Mouse (Mus musculus): Measurements from ENCODE around the gene Aurkc. TPM values are rescaled to one million over a fixed set of nuclear protein-coding genes. Genes with fewer than 3 reads are reported as not detected.
"Not testable (repeated sequence)": the region's sequence is repeated elsewhere in the genome, so short reads cannot be mapped to it uniquely, and the experiment has no call there.

The Aurkc gene
- not detected in 2 replicates for polyA plus RNA-seq (2015; fragmentation: Nextera tagmentation; extraction: Ambion mirVana)

GRCm38 (mm10) chr7:6995251-6995650 lies at the start of gene Aurkc:
Aurkc (plus strand) TSS chr7:6995300.
- H3K27ac ChIP-seq (replicated peaks); H3K9ac ChIP-seq; H3K36me3 ChIP-seq (replicated peaks); H3K4me2 ChIP-seq; ATAC-seq (ENCODE audit: insufficient read depth); H3K4me1 ChIP-seq (replicated peaks); H3K27me3 ChIP-seq; H3K4me3 ChIP-seq (replicated peaks); H3K9me3 ChIP-seq (replicated peaks): not testable (repeated sequence)
- 63% methylated on average over 11 of the region's 11 CpGs for WGBS (ENCODE audit: insufficient replicate concordance)

GRCm38 (mm10) chr7:6948061-6948460 lies 47.0 kb upstream of the Aurkc start:
- H3K4me3 ChIP-seq (replicated peaks); H3K4me2 ChIP-seq; H3K9ac ChIP-seq; ATAC-seq (ENCODE audit: insufficient read depth); H3K9me3 ChIP-seq (replicated peaks); H3K36me3 ChIP-seq (replicated peaks); H3K27me3 ChIP-seq; H3K27ac ChIP-seq (replicated peaks); H3K4me1 ChIP-seq (replicated peaks): not testable (repeated sequence)
- 72% methylated on average over 20 of the region's 20 CpGs for WGBS (ENCODE audit: insufficient replicate concordance)

- WGBS (ENCODE audit: insufficient replicate concordance), result 66% methylated on average over 4 of the region's 4 CpGs
- H3K36me3 ChIP-seq (replicated peaks), result no peaks in the 10 kb centered on the region
- no peak for ATAC-seq (ENCODE audit: insufficient read depth)
- no peaks in the 10 kb centered on the region for H3K9me3 ChIP-seq (replicated peaks)
- H3K9ac ChIP-seq, result no peak overlapping the region
- H3K27ac ChIP-seq (replicated peaks), result no peak overlapping the region
- no peaks in the 10 kb centered on the region for H3K4me1 ChIP-seq (replicated peaks)
- H3K4me2 ChIP-seq, result no peak overlapping the region
- H3K4me3 ChIP-seq (replicated peaks), result no peak overlapping the region
- H3K27me3 ChIP-seq, result no peaks in the 10 kb centered on the region
These were observed 38.5 kb upstream of the Aurkc start for GRCm38 (mm10) chr7:6956576-6956975.

GRCm38 (mm10) chr7:6958574-6958973 lies 36.5 kb upstream of the Aurkc start:
- no peaks in the 10 kb centered on the region for H3K27me3 ChIP-seq
- no peak overlapping the region for H3K27ac ChIP-seq (replicated peaks)
- no peaks in the 10 kb centered on the region for H3K36me3 ChIP-seq (replicated peaks)
- no peaks in the 10 kb centered on the region for H3K4me1 ChIP-seq (replicated peaks)
- no peak overlapping the region for H3K4me3 ChIP-seq (replicated peaks)
- ATAC-seq (ENCODE audit: insufficient read depth), result no peak
- H3K9ac ChIP-seq, result no peak overlapping the region
- H3K4me2 ChIP-seq, result no peak overlapping the region
- WGBS (ENCODE audit: insufficient replicate concordance), result 64% methylated on average over 1 of the region's 1 CpGs
- H3K9me3 ChIP-seq (replicated peaks), result no peaks in the 10 kb centered on the region

GRCm38 (mm10) chr7:6973566-6973965 lies 21.5 kb upstream of the Aurkc start:
- Histone ChIP-seq H3K4me2 (no peak overlapping the region), H3K27ac (replicated peaks) (no peak overlapping the region), H3K27me3 (no peaks in the 10 kb centered on the region), H3K9ac (no peak overlapping the region), H3K4me1 (replicated peaks) (no peaks in the 10 kb centered on the region), H3K9me3 (replicated peaks) (no peaks in the 10 kb centered on the region), H3K36me3 (replicated peaks) (no peaks in the 10 kb centered on the region), H3K4me3 (replicated peaks) (no peak overlapping the region)
- WGBS (ENCODE audit: insufficient replicate concordance), result 46% methylated on average over 1 of the region's 1 CpGs
- ATAC-seq (ENCODE audit: insufficient read depth), result no peak

GRCm38 (mm10) chr7:6976890-6977289 lies 18.2 kb upstream of the Aurkc start:
- WGBS (ENCODE audit: insufficient replicate concordance), result 81% methylated on average over 19 of the region's 19 CpGs

GRCm38 (mm10) chr7:6998914-6999313 lies 3.8 kb downstream of the Aurkc start:
- not testable (repeated sequence) for H3K4me1 ChIP-seq (replicated peaks); ATAC-seq (ENCODE audit: insufficient read depth); H3K36me3 ChIP-seq (replicated peaks); H3K27me3 ChIP-seq; H3K4me3 ChIP-seq (replicated peaks); H3K4me2 ChIP-seq; H3K9ac ChIP-seq; H3K9me3 ChIP-seq (replicated peaks); H3K27ac ChIP-seq (replicated peaks)
- 40% methylated on average over 3 of the region's 3 CpGs for WGBS (ENCODE audit: insufficient replicate concordance)

More at GRCm38 (mm10) chr7:6976890-6977289, 18.2 kb upstream of the Aurkc start:
- H3K4me3 ChIP-seq (replicated peaks), result no peak overlapping the region
- H3K36me3 ChIP-seq (replicated peaks), result no peaks in the 10 kb centered on the region
- H3K27me3 ChIP-seq, result no peaks in the 10 kb centered on the region
- no peaks in the 10 kb centered on the region for H3K9me3 ChIP-seq (replicated peaks)
- no peaks in the 10 kb centered on the region for H3K4me1 ChIP-seq (replicated peaks)
- no peak overlapping the region for H3K27ac ChIP-seq (replicated peaks)
- H3K9ac ChIP-seq, result no peak overlapping the region
- no peak for ATAC-seq (ENCODE audit: insufficient read depth)
- no peak overlapping the region for H3K4me2 ChIP-seq

- not testable (repeated sequence) for H3K4me1 ChIP-seq (replicated peaks); H3K27me3 ChIP-seq; H3K4me2 ChIP-seq; H3K36me3 ChIP-seq (replicated peaks); H3K4me3 ChIP-seq (replicated peaks); H3K9me3 ChIP-seq (replicated peaks); H3K9ac ChIP-seq; H3K27ac ChIP-seq (replicated peaks); ATAC-seq (ENCODE audit: insufficient read depth)
- 60% methylated on average over 5 of the region's 5 CpGs for WGBS (ENCODE audit: insufficient replicate concordance)
These were observed 10.3 kb downstream of the Aurkc start for GRCm38 (mm10) chr7:7005441-7005840.

- H3K4me2 ChIP-seq, result no peak overlapping the region
- no peak for ATAC-seq (ENCODE audit: insufficient read depth)
These were observed 32.3 kb downstream of the Aurkc start for GRCm38 (mm10) chr7:7027445-7027844.

GRCm38 (mm10) chr7:7049659-7050320 lies 54.7 kb downstream of the Aurkc start:
- H3K4me2 ChIP-seq; H3K4me3 ChIP-seq (replicated peaks); H3K36me3 ChIP-seq (replicated peaks); H3K9me3 ChIP-seq (replicated peaks); H3K9ac ChIP-seq; ATAC-seq (ENCODE audit: insufficient read depth); H3K27ac ChIP-seq (replicated peaks); H3K27me3 ChIP-seq; H3K4me1 ChIP-seq (replicated peaks): not testable (repeated sequence)
- WGBS (ENCODE audit: insufficient replicate concordance), result 50% methylated on average over 7 of the region's 7 CpGs

More at GRCm38 (mm10) chr7:7027445-7027844, 32.3 kb downstream of the Aurkc start:
- Histone ChIP-seq H3K36me3 (replicated peaks) (no peaks in the 10 kb centered on the region), H3K9ac (no peak overlapping the region), H3K27ac (replicated peaks) (no peak overlapping the region), H3K4me3 (replicated peaks) (no peak overlapping the region), H3K4me1 (replicated peaks) (no peaks in the 10 kb centered on the region), H3K9me3 (replicated peaks) (0 out of 2 replicates have a peak, but pooled peaks cover 6% of the 10 kb centered on the region), H3K27me3 (no peaks in the 10 kb centered on the region)
